Mouse (Mus musculus): ENCODE measurements around the gene Ago3.

DNA sequence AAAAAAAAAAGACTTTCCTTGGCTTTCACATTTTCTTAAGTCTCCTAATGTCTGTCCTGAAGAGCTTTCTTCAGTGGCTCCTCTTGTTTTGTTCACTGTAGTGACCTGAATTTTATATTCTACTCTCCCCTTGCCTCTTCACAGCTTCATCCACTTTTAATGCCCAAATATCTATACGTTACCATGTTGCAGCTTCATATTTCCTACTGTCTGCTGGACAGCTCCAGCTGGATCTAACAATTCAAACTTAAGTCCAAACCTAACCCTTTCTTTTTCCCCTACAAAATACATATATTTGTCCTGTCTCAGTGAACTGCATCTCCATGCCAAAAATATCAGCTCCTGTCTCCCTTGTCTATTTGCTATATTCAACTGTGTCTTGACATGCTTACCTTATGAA lies 40.0 kb upstream of the Ago3 start:
- TF ChIP-seq CTCF (IDR thresholded peaks at IDR 0.05; ENCODE audit: low read depth, low read length) (no peak), POLR2A (IDR thresholded peaks at IDR 0.05; ENCODE audit: extremely low read depth, insufficient read depth, low read length) (no peak)
